Mouse (Mus musculus) adrenal gland, adult 10 weeks (tissue): Measurements from ENCODE around the gene Rgs16. TPM values are rescaled to one million over a fixed set of nuclear protein-coding genes. Genes with fewer than 3 reads are reported as not detected.

ENCODE experiments used
- polyA plus RNA-seq: library from polyadenylated mRNA; stranded (reverse); fragments of 350-450 nt; fragmentation: Illumina TruSeq; extraction: RNeasy Lipid Tissue Mini Kit (QIAGEN cat#74804); gene quantifications from one replicate; pipeline ENCODE4 v1.2.3, GENCODE M21; 2014; ENCODE audit warnings: low read depth, low replicate concordance

The Rgs16 gene
- not detected for polyA plus RNA-seq

GRCm38 (mm10) chr1:153740145-153740544 lies at the start of gene Rgs16:
Gene Rgs16 (plus strand): TSS chr1:153740349.

GRCm38 (mm10) chr1:153749211-153749801 lies 9.2 kb downstream of the Rgs16 start, which contains the start of gene Rnasel:
Gene Rnasel (plus strand): TSS chr1:153749426.

Other genes with a start within 250 kb of the Rgs16 start
- gene Npl, start 190.3 kb upstream of the Rgs16 start, polyA plus RNA-seq, result 1.5 TPM
- gene Rgs8, start 87.3 kb upstream of the Rgs16 start, polyA plus RNA-seq, result not detected
- gene Rnasel, start 9.1 kb downstream of the Rgs16 start, polyA plus RNA-seq, result 24.6 TPM
- gene Rgsl1, start 103.8 kb downstream of the Rgs16 start, polyA plus RNA-seq, result 0.35 TPM
- gene Teddm1b, start 134.0 kb downstream of the Rgs16 start, polyA plus RNA-seq, result 0.23 TPM
- gene Teddm1a, start 151.4 kb downstream of the Rgs16 start, polyA plus RNA-seq, result not detected
- 595 TPM for gene Glul, start 159.6 kb downstream of the Rgs16 start, polyA plus RNA-seq
- gene Teddm2, start 159.9 kb downstream of the Rgs16 start, polyA plus RNA-seq, result not detected